Mouse (Mus musculus): Measurements from ENCODE around the gene Ly6f. TPM values are rescaled to one million over a fixed set of nuclear protein-coding genes. Genes with fewer than 3 reads are reported as not detected.

The Ly6f gene
- not detected for polyA plus RNA-seq (2017; shearing (Covaris generic))

DNA sequence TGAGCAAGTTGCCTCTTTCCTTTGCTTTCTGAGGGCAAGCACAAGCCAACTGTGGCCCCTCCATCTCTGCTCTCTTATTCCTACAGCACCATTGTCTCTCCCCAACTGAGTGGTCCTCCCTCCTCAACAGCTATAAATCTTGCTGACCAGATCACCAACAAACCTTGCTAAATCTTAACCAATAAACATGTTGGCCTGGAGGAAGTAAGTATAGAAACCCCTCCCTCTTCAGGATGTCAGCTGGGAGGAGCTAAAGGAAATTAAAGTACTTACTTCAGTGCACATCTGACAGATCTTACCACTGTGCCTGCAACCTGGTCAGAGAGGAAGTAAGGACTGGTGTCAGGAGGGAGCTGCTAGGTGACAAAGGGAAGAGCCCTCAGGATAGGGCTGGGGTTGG lies at the start of gene Ly6f:
Gene Ly6f, plus strand, starts transcription at position 301 of the 400 bp plus-strand sequence.

Other genes with a start within 250 kb of the Ly6f start
- gene Ly6c1, start 219.6 kb upstream of the Ly6f start, polyA plus RNA-seq (2017; shearing (Covaris generic)): 214 TPM
- gene Ly6c2, start 156.5 kb upstream of the Ly6f start, polyA plus RNA-seq (2017; shearing (Covaris generic)): 13.8 TPM
- not detected for gene Ly6g, start 113.2 kb upstream of the Ly6f start, polyA plus RNA-seq (2017; shearing (Covaris generic))
- not detected for gene BC025446, start 52.0 kb upstream of the Ly6f start, polyA plus RNA-seq (2017; shearing (Covaris generic))